Mouse (Mus musculus) left cerebral cortex, adult 11 months (tissue): ENCODE measurements around the gene Defb28.
A peak's percentile ranks its signal among the peaks of the same experiment; 100 is the strongest.

ENCODE experiments used
- DNase-seq: peaks from one replicate; pipeline ENCODE4 v3.0.0; 2022; ENCODE audit warnings: low spot score

Defb28 gene

DNA sequence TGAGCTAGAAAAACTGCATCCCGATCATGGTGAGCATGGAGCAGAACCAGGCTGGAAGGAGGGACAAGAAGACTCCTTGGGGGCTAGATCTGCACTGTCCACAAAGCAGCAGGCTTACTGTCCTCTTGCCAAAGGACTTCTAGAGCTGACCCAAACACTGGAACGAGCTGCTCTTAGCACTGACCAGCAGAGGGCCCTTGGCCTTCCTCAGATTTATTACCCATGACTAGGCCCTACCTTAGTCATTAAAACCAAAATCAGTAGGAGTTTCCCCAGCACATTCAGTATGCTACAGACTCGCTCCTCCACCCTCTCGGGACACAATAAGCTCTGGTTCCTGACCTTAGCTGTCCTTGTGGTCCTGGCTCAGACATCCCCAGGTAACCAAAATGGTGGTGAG is at the start of gene Defb28:
Gene Defb28, plus strand, starts transcription at position 275 of the 400 bp plus-strand sequence.
- no peak for DNase-seq

DNA sequence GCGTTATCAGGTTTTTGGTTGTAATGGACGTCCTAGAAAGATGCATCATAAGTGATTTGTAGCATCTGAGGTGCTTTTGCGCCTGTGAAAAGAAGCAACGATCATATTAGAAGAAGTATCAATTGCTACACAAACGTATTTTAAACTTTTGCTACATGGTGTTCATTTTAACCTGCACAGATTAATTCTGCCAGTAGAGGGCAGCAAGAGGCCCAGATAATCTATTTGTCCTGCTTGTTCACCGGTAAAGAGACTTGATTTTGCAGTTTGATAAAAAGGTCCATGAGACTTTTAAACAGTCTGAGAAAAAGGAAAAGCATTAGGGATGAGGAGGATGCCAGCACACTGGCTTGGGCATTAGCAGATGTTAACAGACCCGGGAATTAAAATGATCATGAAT is 47.1 kb upstream of the Defb28 start:
- DNase-seq, result peak; percentile 15

DNA sequence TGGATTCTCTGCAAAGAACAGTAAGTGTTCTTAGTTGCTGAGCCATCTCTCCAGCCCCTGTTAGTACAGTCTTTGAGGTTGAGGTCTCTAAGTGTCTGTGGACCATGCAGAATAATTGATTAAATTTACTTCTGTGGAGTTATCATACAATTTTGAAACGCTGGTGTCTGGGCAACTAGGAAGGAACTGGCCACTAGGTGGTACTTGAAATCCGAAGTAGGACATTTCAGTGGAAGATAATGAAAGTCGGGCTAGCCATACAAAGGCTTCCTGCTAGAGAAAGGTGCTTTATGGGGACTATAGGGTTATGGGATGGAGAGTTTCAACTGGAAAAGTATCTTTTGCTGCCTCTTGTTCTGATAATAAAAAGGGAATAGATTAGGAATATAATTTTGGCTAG is 45.6 kb upstream of the Defb28 start:
- no peak for DNase-seq

DNA sequence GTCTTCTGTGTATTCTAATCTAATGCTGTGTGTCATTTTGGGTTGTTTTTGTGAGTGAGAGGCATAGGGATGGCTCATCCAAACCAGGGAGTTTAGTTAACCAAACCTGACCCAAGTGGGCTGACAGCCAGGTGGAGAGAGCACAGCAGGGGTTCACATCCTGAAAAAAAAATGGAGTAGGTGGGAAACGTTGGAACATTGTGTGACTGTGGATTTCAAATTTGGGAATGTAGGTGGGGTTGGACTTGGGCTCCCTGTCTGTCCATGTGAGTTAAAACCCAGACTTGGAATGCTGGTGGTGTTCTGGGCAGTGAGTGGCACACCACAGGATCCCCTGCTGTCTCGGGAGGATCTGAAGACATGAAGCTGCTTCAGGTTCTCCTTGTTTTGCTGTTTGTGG is 41.3 kb upstream of the Defb28 start, which contains the start of gene Defb20:
Gene Defb20, plus strand, starts transcription at position 301 of the 400 bp plus-strand sequence.
- DNase-seq, result no peak

DNA sequence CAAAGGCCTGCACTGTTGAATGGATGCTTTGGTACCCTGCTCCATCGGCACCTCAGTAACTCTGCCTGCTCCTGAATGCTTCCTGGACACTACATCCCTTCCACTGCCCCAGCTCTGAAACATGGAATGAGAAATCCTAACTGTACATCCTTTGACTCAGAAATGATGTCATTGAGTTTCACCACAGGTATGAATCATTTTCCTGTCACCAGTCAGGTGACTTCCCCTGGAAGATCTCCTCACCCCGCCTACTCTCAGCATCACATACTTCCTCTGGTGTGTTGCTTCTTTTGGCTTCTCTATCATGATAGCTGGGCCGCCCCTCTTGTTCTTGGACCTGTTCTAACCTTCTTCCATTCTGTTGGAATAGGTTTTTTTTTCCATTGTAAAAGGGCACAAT is 37.2 kb upstream of the Defb28 start:
- DNase-seq, result no peak

DNA sequence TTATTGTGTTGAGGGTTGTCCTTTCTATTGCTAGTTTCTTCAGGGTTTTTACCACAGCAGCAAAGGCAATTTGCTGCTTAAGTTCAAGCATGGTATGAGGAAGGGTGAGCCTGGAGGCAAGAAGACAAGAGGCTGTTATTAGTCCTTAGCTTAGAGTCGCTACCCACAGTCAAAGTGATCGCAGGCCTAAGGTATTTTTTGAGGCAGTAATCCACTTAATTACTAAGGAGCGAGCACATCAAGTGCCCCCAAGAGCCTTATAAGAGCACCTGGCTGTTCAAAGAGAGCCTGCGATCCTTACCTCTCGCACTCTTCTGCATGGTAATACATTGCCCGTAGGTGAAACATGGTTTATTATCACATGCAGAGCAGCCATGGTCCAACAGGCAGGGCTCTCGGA is 36.3 kb upstream of the Defb28 start:
- no peak for DNase-seq

DNA sequence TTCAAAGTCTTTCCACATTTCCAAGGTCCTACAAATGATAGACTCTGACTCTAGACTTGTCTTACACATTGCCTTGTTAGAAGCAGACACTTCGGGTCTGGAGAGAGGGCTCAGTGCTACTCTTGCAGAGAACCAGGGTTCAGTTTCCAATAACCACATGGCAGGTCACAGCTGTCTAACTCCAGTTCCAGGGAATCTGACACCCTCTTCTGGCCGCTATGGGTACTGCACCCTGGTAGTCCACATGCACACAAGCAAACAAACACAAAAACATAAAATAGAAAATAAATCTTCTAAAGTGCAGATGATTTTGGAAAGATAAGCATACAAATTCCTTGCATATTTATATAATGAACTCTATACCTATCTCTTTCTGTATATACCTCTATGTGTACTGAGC is 31.0 kb upstream of the Defb28 start:
- DNase-seq, result no peak

DNA sequence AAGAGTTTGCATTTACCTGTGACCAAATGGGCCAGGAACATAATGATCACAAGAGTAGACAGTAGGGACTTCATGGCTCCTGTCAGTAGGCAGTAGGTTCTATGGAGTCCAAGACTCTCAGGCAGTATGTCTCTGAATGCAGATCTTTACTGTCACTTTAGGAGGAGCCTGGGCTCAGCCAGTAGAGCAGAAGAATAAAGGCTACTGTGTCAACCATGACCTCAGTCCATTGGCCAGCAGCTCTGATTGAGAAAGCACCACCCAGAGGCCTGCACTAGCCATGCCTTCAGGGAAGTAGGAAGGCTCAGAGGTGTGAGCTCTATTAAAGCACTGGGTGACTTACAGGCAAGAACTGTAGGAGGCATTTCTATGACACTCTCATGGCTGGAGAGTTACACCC is 28.0 kb upstream of the Defb28 start, which contains the start of gene Defb22:
Gene Defb22, minus strand, starts transcription at position 101 of the 400 bp plus-strand sequence.
- DNase-seq, result no peak

DNA sequence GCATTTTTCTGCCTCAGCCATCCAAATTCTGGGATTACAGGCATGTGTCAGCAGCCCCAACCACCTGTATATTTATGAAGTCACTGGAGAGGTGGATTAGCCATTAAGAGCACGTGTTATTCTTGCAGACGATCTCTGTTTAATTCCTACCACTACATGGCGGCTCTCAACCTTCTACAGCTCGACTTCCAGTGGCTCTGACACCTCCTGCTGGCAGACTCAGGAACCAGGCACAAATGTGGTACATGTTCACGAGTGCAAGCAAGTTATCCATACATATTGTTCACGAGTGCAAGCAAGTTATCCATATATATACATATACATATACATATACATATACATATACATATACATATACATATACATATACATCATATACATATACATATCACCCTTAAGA is 24.9 kb upstream of the Defb28 start:
- no peak for DNase-seq

DNA sequence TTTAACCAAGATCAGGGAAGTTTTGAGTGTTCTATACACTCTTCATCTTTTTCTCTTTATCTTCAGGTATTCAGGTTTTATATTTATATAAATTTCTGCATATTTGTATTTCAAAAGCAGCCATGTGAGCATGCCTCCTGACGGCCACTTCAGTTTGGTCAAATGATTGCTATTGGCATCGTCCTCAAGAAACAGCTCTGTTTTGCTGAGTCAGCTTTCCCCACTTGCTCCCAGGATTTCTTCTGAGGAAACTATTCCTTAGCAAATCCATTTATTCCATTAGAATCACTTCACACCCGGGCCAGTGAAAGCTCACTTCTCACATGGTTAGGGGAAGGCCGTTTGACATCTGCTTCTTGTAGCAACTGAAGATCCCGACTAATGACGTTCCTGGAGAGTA is 20.0 kb upstream of the Defb28 start:
- DNase-seq, result no peak

DNA sequence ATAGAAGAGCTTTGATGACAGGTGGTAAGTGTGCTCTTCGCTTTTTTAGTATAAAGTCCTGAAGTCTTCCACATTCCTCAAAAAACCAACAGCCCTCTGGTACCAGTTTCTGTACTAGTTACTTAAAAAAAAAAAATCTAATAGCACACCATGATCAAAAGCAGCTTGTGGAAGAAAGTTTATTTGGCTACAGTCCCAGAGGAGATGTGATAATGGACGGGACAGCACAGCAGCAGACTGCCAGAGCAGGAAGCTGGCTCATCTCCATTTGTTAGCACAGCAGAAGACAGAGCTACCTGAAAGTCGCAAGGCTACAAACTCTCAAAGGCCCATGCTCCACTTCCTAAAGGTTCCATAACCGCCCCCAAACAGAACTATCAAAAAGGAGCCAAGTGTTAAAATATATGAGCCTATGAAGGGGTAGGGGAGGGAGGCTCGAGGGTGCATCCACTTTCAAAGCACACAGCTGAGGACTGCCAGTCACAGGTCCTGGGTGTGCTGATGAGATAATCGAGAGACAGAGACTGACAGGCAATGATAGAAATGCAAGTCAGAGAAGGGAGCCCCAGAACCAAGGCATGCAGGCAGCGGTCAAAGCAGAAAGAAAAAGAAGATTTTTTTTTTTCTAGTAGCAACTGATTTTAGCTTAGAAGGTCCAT is 17.7 kb upstream of the Defb28 start:
- DNase-seq, result no peak

DNA sequence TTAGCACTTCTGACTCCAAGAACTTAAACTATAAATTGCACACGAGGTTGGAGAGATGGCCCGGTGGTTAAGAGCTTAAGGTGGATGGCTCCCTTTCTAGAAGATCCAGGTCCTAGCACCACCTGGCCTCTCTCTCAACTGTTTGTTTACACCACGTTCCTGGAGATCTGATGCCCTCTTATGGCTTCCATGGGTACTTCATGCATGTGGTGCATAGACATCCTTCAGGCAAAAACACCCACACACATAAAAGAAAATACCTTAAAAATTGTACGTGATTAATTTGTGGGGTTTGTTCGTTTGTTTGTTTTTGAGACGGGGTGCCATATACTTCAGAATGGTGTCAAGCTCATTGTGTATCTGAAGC is 17.2 kb upstream of the Defb28 start:
- no peak for DNase-seq

DNA sequence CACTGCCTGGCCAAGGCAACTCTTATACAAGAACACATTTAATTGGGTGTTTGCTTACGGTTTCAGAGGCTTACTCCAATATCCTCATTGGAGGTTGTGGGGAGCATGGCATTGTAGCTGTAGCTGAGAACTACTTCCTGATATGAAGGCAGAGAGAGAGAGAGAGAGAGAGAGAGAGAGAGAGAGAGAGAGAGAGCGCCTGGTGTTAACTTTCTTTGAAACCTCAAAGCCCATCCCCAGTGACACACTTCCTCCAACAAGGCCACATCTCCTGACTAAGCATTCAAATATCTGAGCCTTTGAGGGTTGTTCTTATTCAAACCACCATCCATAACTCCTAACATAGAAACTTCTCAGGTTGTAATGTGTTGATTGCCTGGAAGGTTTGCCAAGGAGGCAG is 14.1 kb upstream of the Defb28 start:
- no peak for DNase-seq

DNA sequence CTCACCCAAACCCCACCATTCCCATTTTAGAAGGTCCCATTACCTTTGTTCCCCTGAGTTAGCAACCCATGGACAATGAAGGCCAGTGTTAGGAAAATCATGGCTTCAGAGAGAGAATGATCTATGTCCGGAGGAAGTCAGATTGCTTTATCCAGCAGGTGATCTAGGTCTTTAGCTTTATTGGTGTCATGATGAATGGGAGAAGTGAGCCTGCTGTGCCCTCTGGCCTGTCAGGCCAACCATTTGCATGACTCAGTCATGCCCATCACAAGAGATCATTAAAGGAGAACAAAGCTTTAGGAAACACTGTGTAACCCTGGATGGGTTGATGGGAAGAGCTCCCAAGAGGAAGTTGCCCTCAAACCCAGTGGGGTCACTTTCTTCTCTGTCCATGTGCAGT is 6.5 kb upstream of the Defb28 start, which contains the start of gene Defb26:
Gene Defb26, minus strand, starts transcription at position 101 of the 400 bp plus-strand sequence.
- DNase-seq, result no peak

DNA sequence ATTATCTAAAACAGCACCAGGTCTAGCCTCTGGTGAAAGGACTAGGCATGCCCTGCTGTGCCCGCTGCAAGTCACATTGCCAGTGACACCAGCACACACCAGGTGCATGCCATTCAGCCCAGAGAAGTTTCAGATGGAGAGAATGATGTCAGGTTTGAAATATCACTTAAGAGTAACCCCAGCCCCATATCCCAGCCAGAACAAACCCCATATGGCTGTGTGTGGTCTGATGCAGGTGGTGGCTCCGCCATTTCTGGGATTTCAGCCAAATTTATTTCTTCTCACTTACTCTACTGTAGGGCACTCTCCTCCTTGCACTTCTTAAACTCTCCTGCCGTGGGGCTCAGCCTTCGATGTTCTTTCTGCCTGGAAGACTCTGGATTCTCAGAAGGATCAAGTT is 2.0 kb upstream of the Defb28 start:
- no peak for DNase-seq

DNA sequence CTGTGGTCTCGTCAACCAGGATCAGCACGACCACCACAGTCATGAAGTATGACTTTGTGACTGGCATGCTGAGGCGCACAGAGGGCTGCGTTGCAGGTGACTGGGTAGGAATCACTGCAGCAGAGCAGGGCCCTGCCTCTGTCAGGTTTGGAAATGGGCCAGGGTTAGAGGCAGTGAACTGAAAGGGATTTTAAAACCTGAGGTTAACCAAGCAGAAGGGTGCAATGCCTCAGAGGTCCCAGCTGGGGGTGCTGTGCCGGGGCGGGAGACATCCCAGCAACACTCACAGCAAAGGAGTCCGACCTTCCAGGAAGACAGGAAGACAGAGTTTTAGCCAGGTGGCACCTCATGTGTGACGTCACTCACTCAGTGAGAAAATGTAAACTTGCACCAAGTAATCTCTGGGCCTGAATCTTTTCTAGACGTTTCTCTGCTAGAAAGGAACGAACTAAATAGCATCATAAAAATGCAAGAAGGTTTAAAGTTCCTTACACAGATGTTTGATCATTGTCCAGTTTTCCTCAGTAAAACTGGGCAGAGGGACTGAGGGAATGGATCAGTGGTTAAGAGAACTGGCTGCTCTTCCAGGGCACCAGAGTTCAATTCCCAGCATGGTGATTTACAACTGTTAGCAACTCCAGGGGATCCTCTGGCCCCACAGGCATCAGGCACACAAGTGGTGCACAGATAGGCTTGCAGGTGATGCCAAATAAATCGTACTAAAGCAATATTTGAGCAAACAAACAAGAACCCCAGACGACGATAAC is 22.1 kb downstream of the Defb28 start, which contains the start of gene Defb29:
Gene Defb29, minus strand, starts transcription at position 155 of the 767 bp plus-strand sequence.
- DNase-seq, result no peak

DNA sequence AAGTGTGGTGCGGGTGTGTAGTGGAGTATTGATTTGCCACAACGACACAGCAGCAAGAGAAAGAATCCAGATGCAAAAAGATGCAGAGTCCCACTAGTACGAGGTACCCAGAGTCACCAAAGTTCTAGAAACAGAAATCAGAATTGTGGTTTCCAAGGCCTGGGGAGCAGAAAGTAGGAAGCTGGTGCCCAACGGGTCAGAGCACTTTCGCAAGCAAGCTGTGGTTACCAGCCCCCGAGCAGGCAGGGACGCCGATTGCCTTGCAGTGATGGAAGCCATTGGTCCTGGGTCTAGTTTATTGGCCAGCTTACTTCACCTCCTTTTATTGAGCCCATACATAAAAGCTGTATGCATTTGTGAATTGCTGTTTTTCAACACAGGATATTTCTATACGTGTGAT is 23.9 kb downstream of the Defb28 start:
- no peak for DNase-seq

DNA sequence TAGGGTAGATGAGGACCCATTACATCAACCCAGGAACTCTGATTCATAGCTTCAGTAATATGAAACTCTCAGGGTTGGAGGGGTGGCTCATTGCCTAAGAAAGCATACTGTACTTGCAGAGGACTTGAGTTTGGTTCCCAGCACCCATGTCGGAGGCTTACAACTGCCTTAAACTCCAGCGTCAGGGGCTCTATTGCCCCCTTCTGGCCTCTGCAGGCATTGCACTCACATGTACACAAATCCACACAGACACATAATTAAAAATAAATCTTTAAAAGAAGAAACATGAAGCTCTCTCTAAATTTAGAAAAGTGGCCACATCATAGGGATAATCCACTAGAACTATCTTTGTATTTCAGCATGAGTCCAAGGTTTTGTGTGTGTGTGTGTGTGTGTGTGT is 24.8 kb downstream of the Defb28 start:
- no peak for DNase-seq

DNA sequence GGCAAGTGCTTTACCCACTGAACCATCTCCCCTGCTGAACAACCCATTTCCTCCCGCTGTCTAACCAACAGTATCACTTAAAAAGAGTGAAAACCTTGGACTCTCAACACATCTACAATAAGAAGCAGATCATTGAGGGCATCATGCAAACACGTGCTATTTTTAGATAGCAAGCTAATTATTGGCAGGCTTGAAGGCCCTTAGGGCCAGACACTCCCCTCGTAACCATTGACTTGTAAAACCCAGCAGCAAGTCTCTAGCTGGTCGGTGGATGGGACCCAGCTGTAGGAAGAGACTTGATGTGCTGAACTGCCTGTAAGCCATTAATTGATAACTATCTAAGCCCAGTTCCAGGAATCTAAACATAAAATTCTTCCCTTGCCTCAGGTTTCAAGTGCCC is 25.4 kb downstream of the Defb28 start:
- no peak for DNase-seq

DNA sequence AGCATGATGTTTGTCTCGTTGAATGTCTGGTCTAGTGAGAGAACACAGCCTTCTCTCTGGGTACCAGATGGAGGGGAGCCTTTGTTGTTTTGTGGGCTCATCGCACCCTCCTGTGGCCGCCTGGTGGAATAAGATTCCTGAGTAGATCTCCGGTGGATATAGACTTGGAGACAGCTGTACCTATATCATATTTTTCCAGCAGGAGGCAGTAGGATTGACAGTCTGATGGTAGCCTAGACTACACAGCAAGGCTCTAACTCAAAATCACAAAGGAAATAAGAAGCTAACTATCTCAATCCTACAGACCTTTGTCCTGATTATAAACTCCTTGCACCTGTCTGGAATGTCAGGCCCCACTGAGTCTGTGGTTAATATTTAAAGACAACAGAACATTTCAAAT is 26.6 kb downstream of the Defb28 start:
- DNase-seq, result peak; percentile 38

DNA sequence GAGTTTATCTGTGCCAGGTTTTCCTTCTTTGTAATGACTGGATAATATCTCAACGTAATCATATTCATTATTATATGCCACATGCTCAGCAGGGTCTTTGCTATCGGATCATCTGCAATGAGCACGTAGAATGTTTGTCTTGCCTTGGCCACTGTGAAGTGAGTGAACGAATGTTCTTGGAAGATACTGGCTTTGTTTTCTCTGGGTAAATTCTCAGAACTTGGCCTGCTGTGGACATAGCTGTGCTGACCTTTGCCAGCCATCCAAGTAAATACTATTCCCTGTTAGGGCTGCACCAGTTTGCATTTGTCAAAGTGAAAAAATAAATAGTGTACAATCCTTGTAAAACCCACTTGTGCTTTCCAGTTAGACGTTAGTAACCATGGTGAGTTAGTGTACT is 30.1 kb downstream of the Defb28 start:
- DNase-seq, result no peak

DNA sequence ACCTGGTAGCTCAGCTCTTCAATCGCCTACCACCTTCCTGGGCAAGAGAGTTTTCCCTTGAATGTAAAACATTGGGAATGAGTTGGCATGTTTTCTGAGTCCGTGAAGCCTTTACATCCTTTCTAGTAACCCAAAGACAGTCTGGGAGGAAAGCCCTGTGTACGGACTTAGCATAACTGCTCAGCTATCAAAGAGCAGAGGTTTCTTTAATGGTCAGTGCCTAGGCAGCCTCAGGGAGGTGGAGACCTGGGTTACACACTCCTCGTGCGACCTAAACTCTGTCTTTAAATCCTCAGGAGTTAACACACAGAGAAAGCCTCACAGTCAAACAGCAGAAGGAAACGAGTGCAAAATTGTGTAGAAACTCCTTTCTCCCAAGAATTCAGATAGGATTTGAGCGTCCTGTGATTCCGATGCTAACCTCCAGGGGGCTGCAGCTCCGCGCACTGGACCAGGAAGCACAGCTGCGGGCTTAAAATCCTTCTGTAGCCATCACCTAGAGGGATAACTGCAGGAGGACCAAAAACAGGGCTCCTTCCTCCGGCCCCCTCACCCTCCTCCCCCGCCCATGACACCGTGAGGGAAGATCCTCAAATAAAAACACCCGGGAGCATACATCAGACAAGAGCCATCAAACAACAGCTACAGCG is 35.8 kb downstream of the Defb28 start:
- peak; percentile 41 for DNase-seq

DNA sequence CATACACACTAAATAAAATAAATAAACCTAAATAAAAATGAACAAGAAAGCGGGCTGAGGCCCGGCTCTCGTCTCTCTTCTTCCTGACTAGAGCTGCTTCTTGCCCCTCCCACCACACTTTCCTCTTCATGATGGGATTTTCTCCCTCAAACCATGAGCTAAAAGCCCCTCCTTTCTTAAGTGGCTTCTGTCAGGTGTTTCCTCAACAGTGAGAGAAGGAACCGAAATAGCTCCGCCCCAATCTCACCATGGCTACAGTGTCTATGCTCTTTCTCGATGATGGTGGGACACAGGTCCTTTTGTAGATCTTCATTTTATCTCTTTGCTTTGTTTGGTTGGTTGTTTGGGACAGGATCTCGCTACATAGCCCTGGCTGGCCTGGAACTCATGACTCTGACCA is 38.6 kb downstream of the Defb28 start:
- DNase-seq, result no peak
